Mouse (Mus musculus): Measurements from ENCODE around the gene Atpaf2.
"Not testable (repeated sequence)": the region's sequence is repeated elsewhere in the genome, so short reads cannot be mapped to it uniquely, and the experiment has no call there.

Gene Atpaf2

DNA sequence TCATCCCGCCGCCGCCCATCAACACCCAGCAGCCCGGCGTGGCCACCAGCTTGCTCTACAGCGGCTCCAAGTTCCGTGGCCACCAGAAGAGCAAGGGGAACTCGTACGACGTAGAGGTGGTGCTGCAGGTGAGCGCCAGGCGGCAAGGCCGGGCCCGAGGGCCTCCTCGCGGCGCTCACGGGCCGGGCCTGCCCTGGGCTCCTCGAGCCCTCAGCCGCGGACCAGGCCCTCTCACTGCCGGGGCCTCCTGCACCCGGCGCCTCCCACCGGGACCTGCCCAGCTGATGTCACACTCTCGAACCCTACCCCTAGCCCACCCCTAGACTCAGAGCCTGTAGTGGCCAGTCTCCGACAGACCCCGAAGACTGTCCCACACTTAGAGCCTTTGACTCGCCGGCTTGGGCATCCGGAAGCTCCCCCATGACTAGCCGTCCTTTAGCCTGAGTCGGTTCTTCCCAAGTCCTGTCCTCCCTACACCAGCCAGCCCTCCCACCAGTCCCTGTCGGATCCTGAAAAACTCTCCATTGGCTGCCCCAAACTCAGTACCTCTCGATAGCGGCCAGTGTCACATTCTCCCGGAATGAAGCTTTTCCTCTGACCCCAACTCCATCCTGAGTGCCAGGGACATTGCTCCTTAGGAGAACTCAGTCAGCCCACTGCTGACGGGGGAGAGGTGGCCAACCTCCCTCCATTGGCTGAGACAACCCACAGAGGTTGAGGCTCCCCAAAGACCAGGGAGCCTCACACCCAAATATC is at the start of gene Atpaf2:
Gene Atpaf2 (minus strand): TSS at position 741 of the 756 bp plus-strand sequence.
- no peak for DNase-seq

DNA sequence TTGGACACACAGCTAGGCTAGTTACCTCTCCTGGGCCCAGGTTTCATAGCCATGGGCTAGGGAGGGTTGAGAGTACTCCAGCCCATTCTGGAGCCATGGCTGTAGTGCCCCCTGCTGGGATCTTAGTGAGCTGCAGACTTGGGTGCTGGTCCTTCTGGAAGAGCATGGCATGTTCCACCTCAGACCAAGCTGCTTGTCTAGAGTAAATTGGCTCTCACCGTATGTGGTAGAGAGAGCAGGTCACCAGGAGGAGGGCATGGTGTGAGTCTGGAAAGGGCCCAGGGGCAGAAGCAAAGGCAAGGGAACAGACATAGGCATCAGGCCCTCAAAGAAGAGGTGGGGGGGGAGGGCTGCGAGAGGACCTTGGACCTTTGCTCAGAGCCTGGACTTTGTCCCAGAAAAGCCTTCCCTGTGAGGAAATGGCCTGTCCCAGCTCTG is 47.7 kb upstream of the Atpaf2 start:
- peak; percentile 42 for DNase-seq

DNA sequence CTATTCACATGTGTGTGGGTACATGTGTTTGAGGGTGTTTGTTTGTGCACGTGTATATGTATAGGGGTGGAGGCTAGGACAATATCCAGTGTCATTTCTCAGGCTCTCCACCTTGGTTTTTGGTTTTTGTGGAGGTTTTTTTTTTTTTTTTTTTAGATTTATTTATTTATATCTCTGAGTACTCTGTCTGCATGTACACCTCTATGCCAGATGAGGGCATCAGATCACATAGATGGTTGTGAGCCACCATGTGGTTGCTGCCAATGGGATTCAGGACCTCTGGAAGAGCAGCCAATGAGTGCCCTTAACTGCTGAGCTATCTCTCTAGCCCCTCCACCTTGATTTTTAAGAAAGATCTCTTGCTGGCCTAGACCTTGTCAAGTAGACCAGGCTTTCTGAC is 39.7 kb upstream of the Atpaf2 start:
- no peak for DNase-seq

DNA sequence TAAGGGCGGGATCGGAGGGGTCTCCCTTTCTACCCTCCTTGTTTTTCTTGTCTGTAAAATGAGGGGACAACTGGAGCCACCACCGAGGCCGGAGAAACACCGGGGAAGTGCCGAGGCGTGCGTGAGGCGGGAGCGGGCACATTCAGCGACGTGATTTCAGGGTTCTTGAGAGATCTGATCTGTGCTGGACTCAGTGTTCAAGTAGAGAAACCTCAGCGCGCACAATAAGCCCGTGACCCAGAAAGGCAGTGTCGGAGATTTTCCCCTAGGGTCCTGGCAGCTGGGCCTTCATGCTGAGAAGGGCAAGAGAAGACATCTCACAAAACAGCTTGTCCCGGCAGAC is 36.5 kb upstream of the Atpaf2 start:
- no peak for DNase-seq

DNA sequence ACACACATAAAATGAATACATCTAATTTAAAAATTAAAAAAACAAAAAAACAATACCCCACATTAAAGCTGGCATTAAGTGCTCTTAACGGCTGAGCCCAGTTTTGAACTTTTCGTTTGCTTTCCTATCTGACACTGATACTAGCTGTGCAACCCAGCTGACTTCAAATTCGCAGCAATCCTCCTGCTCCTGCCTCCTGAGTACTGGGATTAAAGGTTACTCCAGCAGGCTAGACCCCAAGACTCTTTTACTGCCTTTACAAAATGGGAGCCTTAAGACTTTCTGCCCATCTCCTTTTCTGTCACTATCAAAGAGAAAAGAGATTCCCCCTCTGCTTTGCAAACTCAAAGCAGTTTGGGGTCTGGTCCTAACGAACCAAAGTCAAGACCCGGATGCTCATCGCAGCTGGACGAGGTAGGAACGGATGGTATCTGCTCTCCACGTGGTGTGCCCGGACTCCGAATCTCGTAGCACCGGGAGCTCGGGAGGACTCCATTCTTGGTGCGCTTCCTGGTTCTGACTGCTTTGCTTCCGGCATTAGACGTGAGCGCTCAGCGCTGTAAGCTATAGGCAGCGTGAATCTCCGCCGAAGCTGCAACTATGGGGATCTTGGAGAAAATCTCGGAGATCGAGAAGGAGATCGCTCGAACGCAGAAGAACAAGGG is 36.0 kb upstream of the Atpaf2 start, which contains the start of gene Drg2:
Gene Drg2 (plus strand): TSS at position 512 of the 665 bp plus-strand sequence.
- peak; percentile 85 for DNase-seq

DNA sequence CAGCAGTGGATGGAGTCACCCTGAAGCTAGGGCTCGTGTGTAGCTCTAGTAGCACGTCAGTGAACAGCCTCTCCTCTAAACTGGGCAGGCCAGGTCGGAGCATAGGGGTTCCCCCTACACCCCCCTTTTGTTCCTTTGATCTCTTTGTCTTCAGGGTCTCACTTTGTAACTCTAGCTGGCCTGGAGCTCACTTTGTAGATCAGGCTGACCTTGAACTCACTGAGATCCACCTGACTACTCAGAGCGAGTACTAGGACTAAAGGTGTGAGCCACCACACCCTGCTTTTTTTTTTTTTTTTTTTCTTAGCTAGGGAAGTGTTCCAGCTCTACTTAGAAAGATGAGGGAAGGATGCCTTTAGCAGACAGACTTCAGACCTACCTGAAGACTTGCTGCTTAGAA is 25.8 kb upstream of the Atpaf2 start:
- no peak for DNase-seq

DNA sequence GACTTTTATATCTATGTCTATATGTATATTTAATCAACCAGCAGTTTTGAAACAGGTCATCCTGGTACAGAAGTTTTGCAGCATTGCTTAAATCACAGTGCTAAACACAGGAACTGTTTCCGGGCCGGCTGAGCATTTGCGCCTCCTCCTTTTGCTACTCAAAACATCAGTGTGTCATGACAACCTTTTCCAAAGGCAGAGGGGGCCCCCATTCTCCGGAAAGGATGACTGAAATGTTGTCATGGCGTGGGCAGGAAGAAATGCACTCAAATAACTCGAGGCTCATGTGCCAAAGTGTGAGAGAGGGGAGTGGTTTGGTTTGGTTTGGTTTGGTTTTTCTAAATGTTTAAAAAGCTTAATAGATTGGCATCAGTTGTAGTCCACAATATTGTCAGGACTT is 24.6 kb upstream of the Atpaf2 start:
- DNase-seq = no peak

DNA sequence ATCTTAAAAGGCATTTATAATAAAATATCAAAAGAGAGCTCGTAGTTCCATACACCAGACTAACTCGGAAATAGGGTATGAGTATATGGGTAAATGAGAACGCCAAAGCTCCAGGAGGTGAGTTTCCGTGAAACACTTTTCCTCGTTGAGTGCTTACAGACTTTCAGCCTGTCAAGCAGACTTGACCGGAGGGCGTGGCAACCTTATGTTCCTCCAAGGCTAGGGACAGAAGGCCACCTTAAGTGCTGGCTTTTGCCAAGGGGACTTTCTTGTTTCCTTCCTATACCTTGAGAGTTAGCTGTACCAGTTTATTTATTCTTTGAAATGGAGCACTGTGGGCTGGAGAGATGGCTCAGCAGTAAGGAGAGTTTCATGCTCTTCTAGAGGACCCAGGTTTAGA is 21.9 kb upstream of the Atpaf2 start:
- DNase-seq = no peak

DNA sequence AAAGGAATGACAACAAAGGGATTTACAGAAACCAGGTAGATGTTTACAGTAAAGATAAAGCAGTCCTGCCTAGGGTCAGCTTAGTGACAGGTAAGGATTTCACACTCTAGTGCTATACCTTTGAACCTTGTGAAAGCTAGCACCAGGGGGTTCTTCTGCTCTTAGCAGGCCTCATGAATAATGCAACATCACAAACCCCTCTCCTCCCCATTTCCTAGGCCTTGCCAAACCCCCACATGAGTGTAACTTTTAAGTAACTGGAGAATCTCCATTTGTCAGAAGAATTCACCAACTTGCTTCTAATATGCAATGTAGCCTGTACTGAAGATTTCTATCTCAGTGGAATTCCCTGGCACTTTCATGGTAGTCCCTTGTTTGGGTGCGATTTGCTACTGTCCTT is 21.4 kb upstream of the Atpaf2 start:
- DNase-seq = not testable (repeated sequence)

DNA sequence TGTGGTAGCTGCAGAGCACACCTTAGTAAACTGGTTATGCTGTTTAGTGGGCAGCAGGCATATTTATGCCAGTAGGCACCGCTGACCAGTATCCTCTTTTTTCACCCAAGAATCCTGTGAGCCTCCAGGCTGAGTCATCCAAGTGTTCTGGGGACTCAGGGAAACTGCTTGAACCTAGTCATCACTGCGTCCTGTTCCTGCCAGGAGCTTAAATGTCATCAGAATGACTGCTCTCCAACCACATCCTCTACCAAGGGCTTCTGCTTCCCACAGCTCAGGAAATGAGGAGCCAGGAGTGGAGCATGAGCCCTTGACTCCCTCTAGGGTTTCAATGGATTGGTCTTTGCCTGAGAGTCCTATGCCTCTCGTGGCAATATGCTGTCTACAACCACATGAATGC is 18.4 kb upstream of the Atpaf2 start:
- DNase-seq = no peak

DNA sequence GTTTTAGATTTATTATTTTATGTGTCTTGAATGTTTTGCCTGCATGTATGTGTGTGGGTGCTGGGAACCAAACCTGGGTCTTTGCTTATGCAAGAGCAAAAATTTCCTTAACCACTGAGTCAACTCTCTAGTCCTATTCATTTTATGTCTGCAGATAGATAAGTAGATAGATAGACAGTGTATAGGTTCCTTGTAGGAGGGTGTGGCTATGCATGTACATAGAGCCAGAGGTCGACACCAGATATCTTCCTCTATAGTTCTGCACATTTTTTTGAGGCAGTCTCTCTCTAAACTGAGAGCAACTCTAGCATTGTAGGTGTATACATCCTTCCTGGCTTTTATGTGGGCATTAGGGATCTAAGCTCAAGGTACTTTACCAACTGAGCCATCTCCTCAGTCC is 16.9 kb upstream of the Atpaf2 start:
- no peak for DNase-seq

DNA sequence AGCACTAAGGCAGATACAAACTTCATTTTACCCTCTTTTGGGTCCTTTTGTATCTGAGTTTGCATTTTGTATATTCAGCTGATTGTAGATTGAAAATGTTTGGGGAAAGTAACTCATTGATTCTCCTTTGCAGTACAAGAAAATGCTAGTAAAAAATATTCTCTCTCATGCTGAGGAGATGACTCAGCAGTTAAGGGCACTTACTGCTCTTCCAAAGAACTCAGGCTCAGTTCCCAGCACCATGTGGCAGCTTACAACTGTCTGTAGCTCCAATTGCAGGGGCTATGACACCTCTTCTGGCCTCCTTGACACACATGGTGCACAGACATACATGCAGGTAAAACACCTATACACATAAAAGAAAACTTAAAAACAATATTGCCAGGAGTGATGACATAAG is 15.2 kb upstream of the Atpaf2 start:
- DNase-seq = no peak

DNA sequence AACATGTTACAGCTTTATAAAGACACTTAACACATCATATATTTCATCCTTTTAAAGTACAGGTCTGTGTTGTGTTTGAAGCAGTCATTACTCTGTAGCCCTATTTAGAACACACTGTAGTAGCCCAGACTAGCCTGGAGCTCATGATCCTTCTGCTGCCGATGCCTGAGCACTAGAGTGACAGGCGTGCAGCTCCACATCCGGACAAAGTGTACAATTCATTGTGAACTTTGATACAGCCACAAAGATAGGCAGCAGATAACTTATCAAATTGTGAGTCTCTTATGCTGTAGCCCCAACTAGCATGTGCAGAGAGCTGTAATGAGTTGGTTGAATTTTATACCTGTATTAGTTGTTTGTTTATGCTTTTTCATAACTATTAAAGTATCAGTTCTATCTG is 9.4 kb upstream of the Atpaf2 start:
- DNase-seq = no peak

DNA sequence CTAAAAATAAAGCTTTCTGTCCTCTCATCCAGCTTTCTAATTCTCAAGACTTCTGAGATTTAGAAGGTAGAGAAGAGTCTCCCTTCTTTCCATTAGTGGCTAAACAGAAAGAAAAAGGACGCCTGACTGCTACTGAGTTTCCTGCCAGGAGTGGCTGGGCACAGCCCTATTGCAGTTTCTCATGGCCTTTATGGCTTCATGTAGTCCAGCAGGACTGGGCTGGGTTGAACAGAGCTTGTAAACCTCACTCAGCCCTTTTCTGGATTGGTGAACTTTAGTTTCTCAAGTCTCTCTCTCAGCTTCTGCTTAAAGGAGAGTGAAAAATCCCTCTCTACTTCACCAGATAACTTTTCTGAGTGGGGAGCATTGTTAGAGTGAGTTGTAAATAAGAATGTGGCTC is 8.2 kb upstream of the Atpaf2 start:
- DNase-seq = no peak

DNA sequence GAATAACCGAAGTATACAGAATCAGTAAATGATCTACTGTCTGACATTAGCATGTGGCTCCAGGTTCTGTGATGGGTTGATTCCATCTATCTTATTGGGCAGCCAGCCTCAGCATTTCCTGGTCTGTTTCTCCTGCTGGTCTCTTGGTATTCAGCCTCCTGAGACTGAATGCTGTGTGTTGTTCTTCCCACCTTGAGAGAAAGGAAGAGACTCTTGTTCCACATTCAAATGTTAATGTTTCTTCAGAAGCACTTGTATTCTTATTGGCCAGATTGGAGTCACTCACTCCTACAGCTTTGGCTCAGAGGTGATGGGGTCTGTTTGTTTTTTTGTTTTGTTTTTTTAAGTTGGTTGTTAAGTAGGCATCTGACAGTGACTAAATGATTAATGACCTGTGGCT is 4.7 kb upstream of the Atpaf2 start:
- no peak for DNase-seq

DNA sequence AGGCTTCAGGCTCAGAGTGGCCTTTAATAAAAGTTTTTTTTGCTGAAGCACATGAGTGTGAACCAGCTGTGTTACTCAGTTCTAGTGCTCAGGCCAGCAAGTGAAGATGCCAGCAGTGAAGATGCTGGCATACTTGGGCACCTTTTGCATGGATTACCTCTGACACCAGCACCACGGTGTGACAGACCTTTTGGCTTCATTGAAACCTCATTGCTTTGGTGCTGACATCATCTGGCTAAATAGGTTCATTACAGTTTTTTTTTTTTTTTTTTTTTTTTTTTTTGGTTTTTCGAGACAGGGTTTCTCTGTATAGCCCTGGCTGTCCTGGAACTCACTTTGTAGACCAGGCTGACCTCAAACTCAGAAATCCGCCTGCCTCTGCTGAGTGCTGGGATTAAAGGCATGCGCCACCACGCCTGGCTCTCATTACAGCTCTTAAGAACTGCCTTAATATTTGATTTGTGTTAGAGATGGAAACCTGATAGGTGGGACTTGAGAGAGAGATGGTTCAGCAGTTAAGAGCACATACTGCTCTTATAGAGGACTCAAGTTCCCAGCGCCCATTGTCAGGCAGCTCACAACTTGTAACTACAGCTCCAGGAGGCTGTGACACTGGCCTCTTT is 3.9 kb upstream of the Atpaf2 start:
- DNase-seq = no peak

DNA sequence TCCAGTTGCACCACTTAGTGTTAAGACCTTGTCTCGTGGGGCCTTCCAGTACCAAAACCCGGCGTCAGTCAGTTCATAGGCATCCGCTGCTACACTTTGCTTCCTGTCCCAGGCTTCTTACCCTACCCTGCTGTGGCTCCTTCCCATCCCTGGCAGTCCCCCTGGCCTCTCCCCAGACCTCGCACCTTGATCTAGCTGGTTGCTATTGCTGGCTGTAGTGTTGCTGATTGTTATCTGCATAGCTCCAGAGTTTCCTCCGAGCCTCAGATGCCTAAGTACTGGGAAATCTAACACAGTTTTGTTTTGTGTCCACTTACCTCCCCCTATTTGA is 181 bp upstream of the Atpaf2 start:
- no peak for DNase-seq

DNA sequence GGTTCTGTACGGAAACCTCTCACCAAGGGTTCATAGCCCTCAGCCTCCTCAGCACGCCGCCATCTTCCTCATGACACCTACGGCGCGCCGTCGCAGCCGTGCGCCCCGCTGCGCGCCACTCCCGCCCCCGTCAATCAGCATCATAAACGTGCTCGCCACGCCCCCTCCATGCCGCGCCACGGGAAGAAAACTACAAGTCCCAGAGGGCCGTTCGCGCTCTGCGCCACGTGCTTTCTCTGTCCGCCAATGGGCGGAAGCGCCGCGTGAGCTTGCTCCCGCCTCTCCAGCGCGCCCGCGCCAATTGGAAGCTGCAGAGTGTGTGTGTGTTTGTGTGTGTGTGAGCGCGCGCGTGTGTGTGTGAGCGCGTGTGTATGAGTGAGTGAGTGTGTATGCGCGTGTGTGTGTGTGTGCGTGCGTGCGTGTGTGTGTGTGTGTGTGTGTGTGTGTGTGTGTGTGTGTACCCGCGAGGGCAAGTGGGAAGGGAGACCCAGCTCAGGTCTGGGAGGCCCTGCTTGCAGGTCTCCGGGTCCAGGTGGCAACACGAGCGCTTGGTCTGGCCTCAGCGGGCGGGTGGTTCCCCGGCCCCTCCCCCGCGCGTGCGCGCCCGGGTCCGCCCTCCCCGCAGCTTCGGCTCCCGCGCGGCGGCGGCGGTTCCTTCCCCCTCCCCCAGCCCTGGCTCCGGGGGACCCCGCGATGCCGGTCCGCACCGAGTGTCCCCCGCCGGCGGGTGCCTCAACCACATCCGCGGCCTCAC is 1.1 kb downstream of the Atpaf2 start, which contains the start of gene Gid4:
Gene Gid4 (plus strand): TSS at position 183 of the 754 bp plus-strand sequence.
- peak; percentile 99 for DNase-seq

DNA sequence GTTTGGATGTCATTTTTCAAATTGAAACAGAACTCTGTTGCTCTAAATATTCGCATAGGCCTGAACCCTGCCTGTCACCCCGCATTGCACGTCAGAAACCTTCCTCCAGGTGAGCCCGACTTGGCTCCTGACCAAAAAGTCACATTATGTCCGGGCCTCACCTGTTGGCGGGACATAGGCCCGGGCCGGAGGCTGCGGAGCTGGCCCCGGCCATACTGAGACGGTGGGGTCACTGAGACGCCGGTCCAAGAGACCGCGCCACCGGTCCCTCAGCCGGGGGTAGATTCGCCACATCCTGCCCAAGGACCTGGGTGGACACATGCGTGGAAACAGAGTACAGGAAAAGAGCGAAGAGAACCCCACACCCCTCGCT is 1.7 kb downstream of the Atpaf2 start:
- DNase-seq = no peak

DNA sequence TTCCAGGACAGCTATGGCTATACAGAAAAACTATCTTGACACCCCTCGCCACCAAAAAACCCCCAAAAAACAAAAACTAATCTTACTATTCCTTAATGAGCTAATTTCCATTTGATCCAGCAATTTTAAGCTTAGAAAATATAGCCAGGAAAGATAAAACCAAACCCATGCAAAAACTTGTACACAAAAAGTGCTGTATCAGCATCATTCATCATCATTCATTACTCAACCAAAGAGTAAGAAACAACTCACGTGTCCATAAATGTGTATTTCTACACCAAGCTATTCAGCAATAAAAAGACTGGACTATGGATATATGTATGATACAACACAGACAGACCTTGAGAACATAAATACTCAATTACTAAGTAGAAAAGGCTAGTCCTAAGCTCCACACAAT is 5.3 kb downstream of the Atpaf2 start:
- DNase-seq = no peak

DNA sequence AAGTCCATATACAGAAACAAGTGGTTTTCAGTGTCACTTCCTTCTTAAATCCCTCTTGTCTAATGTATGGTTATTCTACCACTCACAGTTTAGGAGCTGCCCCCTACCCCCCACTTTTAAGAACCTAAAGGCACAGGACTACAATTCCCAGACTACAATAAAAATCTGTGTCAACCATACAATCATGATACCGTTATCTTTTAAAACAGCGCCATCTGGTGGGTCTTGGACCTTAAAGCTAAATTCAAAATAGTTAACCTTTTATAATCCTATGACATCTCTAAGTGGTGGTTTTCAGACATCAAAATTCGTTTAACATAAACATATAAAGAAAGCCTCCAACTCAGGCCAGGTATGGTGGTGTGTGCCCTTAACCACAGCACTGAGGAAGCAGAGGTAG is 6.1 kb downstream of the Atpaf2 start:
- DNase-seq = peak; percentile 57

DNA sequence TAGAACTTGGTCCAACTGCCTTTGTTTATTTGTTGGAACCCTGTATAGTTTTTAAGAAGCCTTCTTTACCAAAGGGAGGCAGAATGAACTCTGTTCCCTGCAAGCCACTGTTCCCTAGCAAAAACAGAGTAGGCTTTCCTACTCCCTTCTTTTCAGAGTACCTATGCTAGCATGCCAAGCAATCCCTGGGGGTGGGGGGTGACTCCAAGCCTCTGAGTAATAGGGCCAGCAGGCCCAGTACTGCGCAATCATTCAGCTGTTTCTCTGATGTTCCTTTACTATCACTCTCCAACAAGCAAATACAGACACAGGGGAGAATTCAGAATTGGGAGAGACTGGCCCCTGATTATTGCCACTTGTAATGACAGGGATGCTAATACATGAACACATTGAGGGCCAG is 11.7 kb downstream of the Atpaf2 start:
- no peak for DNase-seq

DNA sequence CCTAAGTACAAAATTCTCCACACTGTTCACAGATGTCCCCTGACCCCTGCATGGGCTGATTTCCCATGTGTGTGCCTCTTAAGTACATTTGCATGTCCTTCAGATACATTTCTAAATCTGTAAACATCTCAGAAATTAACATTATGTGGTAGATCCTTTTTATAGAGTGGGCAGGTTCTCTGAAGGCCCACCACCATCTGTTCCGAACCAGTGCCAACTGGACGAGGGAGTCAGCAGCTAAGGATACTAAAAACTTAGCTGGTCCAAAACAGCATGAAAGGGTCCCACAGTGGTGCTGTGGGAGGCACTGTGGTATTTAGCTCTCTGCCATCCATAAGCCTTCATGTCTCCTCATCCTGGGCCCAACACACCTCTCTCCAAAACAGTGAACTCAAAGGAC is 21.1 kb downstream of the Atpaf2 start:
- no peak for DNase-seq

DNA sequence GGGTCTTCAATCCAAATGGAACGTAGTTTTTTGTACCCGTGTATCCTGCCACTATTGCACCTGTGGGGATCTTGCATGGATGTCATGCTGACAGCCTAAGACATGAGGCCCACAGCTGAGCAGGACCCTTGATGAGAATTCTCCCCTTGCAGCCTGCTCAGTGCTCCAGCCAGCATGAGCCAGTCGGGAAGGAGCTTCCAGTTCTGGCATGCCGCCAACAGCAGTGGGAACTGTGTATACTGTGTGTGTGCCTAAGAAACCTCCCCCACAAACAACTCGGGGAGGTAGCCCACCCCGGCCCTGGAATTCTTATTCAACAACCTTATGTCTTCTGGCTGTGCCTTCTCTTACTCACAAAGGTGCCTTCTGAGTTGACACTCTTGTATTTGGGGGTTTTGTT is 21.7 kb downstream of the Atpaf2 start:
- DNase-seq = no peak

Data from cerebellum, adult 11 months (tissue).